Mouse (Mus musculus) hindbrain, embryonic 12.5 days (tissue): ENCODE measurements around the gene Mybbp1a. TPM values are rescaled to one million over a fixed set of nuclear protein-coding genes. Genes with fewer than 3 reads are reported as not detected.

ENCODE experiments used
- ATAC-seq: fragments of 200-750 bp; cut with Nextera tagmentation; 2 replicates; pipeline ENCODE4 v1.8.0; 2017; ENCODE audit warnings: moderate TSS enrichment; ENCODE audit not compliant: low FRiP score
- H3K27ac ChIP-seq: fragments of 300-500 bp; sonication (generic); 2 replicates; pipeline ENCODE4 v1.5.1; 2016; ENCODE audit warnings: mild to moderate bottlenecking
- H3K27me3 ChIP-seq: fragments of 300-500 bp; sonication (generic); 2 replicates; pipeline ENCODE4 v1.6.1; 2016; ENCODE audit warnings: mild to moderate bottlenecking
- H3K36me3 ChIP-seq: fragments of 300-500 bp; sonication (generic); 2 replicates; pipeline ENCODE4 v1.6.1; 2016; ENCODE audit warnings: mild to moderate bottlenecking
- H3K4me1 ChIP-seq: fragments of 300-500 bp; sonication (generic); 2 replicates; pipeline ENCODE4 v1.6.1; 2016
- H3K4me2 ChIP-seq: fragments of 300-500 bp; sonication (generic); replicated peaks from 2 replicates; pipeline ENCODE4 v1.6.1; 2016; ENCODE audit warnings: mild to moderate bottlenecking
- H3K4me3 ChIP-seq: fragments of 300-500 bp; sonication (generic); 2 replicates; pipeline ENCODE4 v1.5.1; 2016; ENCODE audit warnings: mild to moderate bottlenecking
- H3K9ac ChIP-seq: fragments of 300-500 bp; sonication (generic); 2 replicates; pipeline ENCODE4 v1.6.1; 2016; ENCODE audit warnings: mild to moderate bottlenecking, moderate library complexity
- H3K9me3 ChIP-seq: fragments of 300-500 bp; sonication (generic); replicated peaks from 2 replicates; pipeline ENCODE4 v1.6.1; 2016; ENCODE audit warnings: mild to moderate bottlenecking
- WGBS: fragments of 180-500 bp; shearing (Covaris S2); methylation state at CpG from one replicate; pipeline ENCODE4 v1.1.7; 2016; 5-methylcytosine and 5-hydroxymethylcytosine counted together
- polyA plus RNA-seq: library from polyadenylated mRNA; unstranded; fragments of >200 nt; fragmentation: Nextera tagmentation; extraction: Ambion mirVana; gene quantifications from 2 replicates; pipeline ENCODE4 v1.2.1, GENCODE M21; 2016

Mybbp1a gene
- polyA plus RNA-seq, 1 experiment from 2014 or later: 112 TPM

DNA sequence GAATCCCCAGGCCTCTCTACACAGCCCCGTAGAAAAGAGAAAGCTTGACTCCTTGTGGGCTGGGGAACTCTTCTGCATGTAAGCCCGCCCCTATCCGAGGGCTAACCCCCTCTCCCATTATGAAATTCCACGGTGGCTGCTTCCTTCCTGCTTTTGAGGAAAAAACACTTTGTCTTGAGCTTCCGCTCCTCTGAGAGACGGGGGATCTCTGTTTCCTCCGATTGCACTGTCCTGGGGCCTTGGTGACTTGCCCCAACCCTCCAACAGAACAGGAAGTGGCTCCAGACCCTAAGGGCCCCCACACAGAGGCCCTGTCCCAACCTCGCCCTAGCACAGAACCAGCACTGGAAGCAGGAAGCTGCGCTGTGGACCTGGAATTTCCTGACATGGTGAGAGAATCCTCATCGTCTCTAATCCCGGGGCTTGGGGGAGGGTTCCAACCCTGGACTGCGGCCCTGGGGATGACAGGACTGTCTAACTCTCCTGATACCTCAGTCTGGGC is 16.9 kb downstream of the Mybbp1a start:
- Histone ChIP-seq H3K27me3 (no peaks in the 10 kb centered on the region), H3K4me1 (peaks cover 26% of the 10 kb centered on the region), H3K27ac (no peak overlapping the region), H3K4me3 (no peak overlapping the region), H3K9ac (peak overlapping the region; percentile 13; the same call in 1 of the 2 replicates), H3K4me2 (no peak overlapping the region), H3K9me3 (no peaks in the 10 kb centered on the region), H3K36me3 (peaks cover 47% of the 10 kb centered on the region)
- no peak for ATAC-seq
- WGBS: 69% methylated on average over 12 of the region's 12 CpGs

- H3K27ac ChIP-seq: no peak overlapping the region
- H3K4me3 ChIP-seq: no peak overlapping the region
- H3K27me3 ChIP-seq: no peaks in the 10 kb centered on the region
- H3K4me1 ChIP-seq: peaks cover 26% of the 10 kb centered on the region
- ATAC-seq: no peak
- no peaks in the 10 kb centered on the region for H3K9me3 ChIP-seq
- WGBS: 85% methylated on average over 3 of the region's 3 CpGs
- H3K4me2 ChIP-seq: no peak overlapping the region
- peak overlapping the region; percentile 13; the same call in 1 of the 2 replicates for H3K9ac ChIP-seq
- H3K36me3 ChIP-seq: peaks cover 51% of the 10 kb centered on the region
Measured at GRCm38 (mm10) chr11:72458502-72458901, 17.3 kb downstream of the Mybbp1a start.

GRCm38 (mm10) chr11:72461500-72461981 is 20.4 kb downstream of the Mybbp1a start:
- ATAC-seq: no peak
- Histone ChIP-seq H3K4me3 (no peak overlapping the region), H3K4me2 (no peak overlapping the region), H3K27ac (no peak overlapping the region), H3K4me1 (peaks cover 28% of the 10 kb centered on the region), H3K9ac (no peak overlapping the region), H3K27me3 (no peaks in the 10 kb centered on the region), H3K36me3 (peaks cover 41% of the 10 kb centered on the region), H3K9me3 (no peaks in the 10 kb centered on the region)
- 42% methylated on average over 5 of the region's 5 CpGs for WGBS

DNA sequence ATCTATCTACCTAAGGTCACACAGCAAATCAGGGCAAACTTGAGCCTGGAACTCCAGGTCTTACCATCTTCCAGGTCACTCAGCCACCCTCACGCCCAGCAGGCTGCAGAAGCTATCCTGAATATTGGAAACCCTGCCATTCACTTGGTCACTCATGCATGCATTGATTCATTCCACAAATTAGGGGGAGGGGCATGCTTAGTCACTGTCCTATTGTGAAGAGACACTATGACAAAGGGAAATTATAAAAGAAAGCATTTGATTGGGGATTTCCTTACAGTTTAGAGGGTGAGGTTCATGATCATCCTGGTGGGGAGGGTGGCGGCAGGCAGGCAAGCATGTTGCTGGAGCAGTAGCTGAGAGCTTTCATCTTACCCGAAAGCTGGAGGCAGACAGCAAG is 23.7 kb downstream of the Mybbp1a start:
- H3K36me3 ChIP-seq: peaks cover 22% of the 10 kb centered on the region
- H3K9me3 ChIP-seq: no peaks in the 10 kb centered on the region
- no peak overlapping the region for H3K4me3 ChIP-seq
- H3K4me1 ChIP-seq: peaks cover 51% of the 10 kb centered on the region
- no peak overlapping the region for H3K9ac ChIP-seq
- 0 out of 2 replicates have a peak overlapping the region, but pooled peaks have one; percentile 48 for H3K27ac ChIP-seq
- H3K4me2 ChIP-seq: no peak overlapping the region
- ATAC-seq: no peak
- no peaks in the 10 kb centered on the region for H3K27me3 ChIP-seq
- WGBS: 50% methylated on average over 3 of the region's 3 CpGs

- H3K4me1 ChIP-seq: peaks cover 51% of the 10 kb centered on the region
- H3K9ac ChIP-seq: no peak overlapping the region
- H3K27ac ChIP-seq: no peak overlapping the region
- 64% methylated on average over 11 of the region's 11 CpGs for WGBS
- 0 out of 2 replicates have a peak, but pooled peaks have one; percentile 15 for ATAC-seq
- H3K4me2 ChIP-seq: no peak overlapping the region
- H3K27me3 ChIP-seq: no peaks in the 10 kb centered on the region
- no peak overlapping the region for H3K4me3 ChIP-seq
- peaks cover 18% of the 10 kb centered on the region for H3K36me3 ChIP-seq
- no peaks in the 10 kb centered on the region for H3K9me3 ChIP-seq
Measured at GRCm38 (mm10) chr11:72465978-72466693, 25.0 kb downstream of the Mybbp1a start.

GRCm38 (mm10) chr11:72466694-72467507 is 25.7 kb downstream of the Mybbp1a start:
- H3K36me3 ChIP-seq: peaks cover 13% of the 10 kb centered on the region
- no peak overlapping the region for H3K9ac ChIP-seq
- no peaks in the 10 kb centered on the region for H3K9me3 ChIP-seq
- 60% methylated on average over 11 of the region's 11 CpGs for WGBS
- no peak overlapping the region for H3K4me3 ChIP-seq
- no peak for ATAC-seq
- peak overlapping the region; percentile 23 for H3K27ac ChIP-seq
- H3K4me2 ChIP-seq: no peak overlapping the region
- no peaks in the 10 kb centered on the region for H3K27me3 ChIP-seq
- peaks cover 46% of the 10 kb centered on the region for H3K4me1 ChIP-seq

DNA sequence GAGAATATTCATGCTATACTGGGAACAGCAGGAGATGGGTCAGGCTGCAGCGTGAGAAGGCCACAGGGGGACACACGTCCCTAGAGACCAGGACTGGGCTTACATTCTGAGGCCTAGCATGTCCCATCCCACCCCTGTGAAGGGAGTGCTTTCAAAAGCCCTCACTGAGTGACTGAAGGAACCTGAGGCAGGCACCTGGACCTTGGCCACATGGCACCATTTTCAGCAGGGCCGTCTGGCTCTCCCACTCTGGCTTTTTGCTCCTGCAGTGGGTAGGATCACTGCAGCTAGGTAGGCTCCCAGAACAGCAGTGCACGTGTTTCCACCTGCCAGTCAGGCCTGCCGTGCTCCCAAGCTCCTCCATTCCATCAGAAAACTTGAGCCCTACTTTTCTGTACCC is 27.4 kb downstream of the Mybbp1a start:
- H3K4me1 ChIP-seq: peaks cover 41% of the 10 kb centered on the region
- H3K4me2 ChIP-seq: no peak overlapping the region
- 72% methylated on average over 5 of the region's 5 CpGs for WGBS
- H3K36me3 ChIP-seq: 0 out of 2 replicates have a peak, but pooled peaks cover 5% of the 10 kb centered on the region
- no peak for ATAC-seq
- no peaks in the 10 kb centered on the region for H3K27me3 ChIP-seq
- no peak overlapping the region for H3K4me3 ChIP-seq
- no peak overlapping the region for H3K9ac ChIP-seq
- peak overlapping the region; percentile 60 for H3K27ac ChIP-seq
- H3K9me3 ChIP-seq: no peaks in the 10 kb centered on the region

DNA sequence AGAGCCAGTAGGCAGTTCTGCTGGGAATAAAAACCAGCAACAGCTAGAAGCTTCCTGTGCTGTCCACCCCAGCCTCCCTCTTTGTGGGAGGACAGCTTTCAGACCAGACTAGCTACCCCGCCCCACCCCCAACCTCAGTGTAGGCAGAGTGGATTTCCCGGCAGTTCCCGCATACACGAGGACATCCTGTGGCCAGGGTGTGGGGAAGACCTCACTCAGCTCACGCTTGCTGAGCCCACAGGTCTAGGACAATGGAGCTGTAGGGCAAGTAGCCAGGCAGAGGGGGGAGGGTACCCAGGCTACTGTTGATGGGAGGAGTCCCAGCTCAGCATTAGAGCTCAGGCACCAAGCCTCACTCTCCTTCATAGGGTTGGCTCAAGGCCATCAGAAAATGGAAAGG is 28.1 kb downstream of the Mybbp1a start:
- H3K27me3 ChIP-seq: no peaks in the 10 kb centered on the region
- no peaks in the 10 kb centered on the region for H3K9me3 ChIP-seq
- no peak overlapping the region for H3K4me2 ChIP-seq
- H3K36me3 ChIP-seq: 0 out of 2 replicates have a peak, but pooled peaks cover 4% of the 10 kb centered on the region
- peak overlapping the region; percentile 60; the same call in 1 of the 2 replicates for H3K27ac ChIP-seq
- 0 out of 2 replicates have a peak overlapping the region, but pooled peaks have one; percentile 3 for H3K9ac ChIP-seq
- peaks cover 41% of the 10 kb centered on the region for H3K4me1 ChIP-seq
- peak; percentile 38; the same call in 1 of the 2 replicates for ATAC-seq
- no peak overlapping the region for H3K4me3 ChIP-seq
- WGBS: 29% methylated on average over 5 of the region's 5 CpGs

DNA sequence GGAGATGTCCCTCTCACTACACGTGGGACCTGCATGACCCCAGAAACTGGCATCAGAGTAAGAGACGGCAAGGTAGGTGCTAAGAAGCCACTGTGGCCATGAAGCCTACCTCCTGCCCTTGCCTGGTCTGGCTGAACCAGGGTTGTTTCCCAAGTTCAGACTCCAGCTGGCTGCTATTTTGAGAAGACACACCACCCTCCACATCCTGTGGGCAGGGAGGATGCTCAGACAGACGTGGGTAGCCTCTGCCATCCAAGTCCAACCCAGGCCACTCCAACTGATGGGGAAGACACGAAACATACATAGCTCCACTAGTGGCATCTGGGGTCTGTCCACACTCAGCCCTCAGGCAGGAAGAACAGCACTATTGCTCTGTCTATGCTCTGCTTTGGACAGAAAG is 28.8 kb downstream of the Mybbp1a start:
- Histone ChIP-seq H3K9ac (no peak overlapping the region), H3K4me1 (peaks cover 37% of the 10 kb centered on the region), H3K36me3 (0 out of 2 replicates have a peak, but pooled peaks cover 4% of the 10 kb centered on the region), H3K27me3 (no peaks in the 10 kb centered on the region), H3K4me3 (no peak overlapping the region), H3K27ac (no peak overlapping the region), H3K9me3 (no peaks in the 10 kb centered on the region), H3K4me2 (no peak overlapping the region)
- ATAC-seq: no peak
- 72% methylated on average over 4 of the region's 4 CpGs for WGBS

- no peak overlapping the region for H3K27ac ChIP-seq
- no peak for ATAC-seq
- no peaks in the 10 kb centered on the region for H3K27me3 ChIP-seq
- no peaks in the 10 kb centered on the region for H3K9me3 ChIP-seq
- WGBS: 80% methylated on average over 6 of the region's 6 CpGs
- H3K36me3 ChIP-seq: 0 out of 2 replicates have a peak, but pooled peaks cover 4% of the 10 kb centered on the region
- peaks cover 36% of the 10 kb centered on the region for H3K4me1 ChIP-seq
- no peak overlapping the region for H3K9ac ChIP-seq
- H3K4me2 ChIP-seq: no peak overlapping the region
- no peak overlapping the region for H3K4me3 ChIP-seq
Measured at GRCm38 (mm10) chr11:72471381-72471780, 30.2 kb downstream of the Mybbp1a start.

DNA sequence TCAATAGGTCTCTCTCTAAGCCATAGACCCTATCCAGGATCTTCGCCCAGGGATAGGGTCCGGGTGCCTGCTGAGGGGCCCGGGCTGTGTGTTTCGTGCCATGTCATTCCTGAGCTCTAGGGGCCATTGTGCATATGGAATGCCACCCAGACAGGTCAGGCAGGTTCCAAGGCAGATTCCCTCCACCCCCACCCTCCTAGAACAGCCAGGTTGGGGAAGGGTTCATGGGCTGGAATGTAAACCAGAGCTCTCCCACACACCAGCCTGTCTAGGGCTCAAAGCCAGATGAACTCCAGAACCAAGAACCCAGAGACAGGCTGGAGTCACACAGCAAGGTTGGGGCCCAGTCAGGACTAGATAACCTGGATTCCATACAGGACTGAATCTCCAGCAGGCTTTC is 32.4 kb downstream of the Mybbp1a start:
- H3K27me3 ChIP-seq: no peaks in the 10 kb centered on the region
- WGBS: 80% methylated on average over 4 of the region's 4 CpGs
- H3K4me2 ChIP-seq: no peak overlapping the region
- ATAC-seq: no peak
- H3K9ac ChIP-seq: no peak overlapping the region
- no peak overlapping the region for H3K27ac ChIP-seq
- H3K9me3 ChIP-seq: no peaks in the 10 kb centered on the region
- no peak overlapping the region for H3K4me3 ChIP-seq
- H3K4me1 ChIP-seq: peaks cover 37% of the 10 kb centered on the region
- H3K36me3 ChIP-seq: 0 out of 2 replicates have a peak, but pooled peaks cover 4% of the 10 kb centered on the region

GRCm38 (mm10) chr11:72474926-72475325 is 33.8 kb downstream of the Mybbp1a start:
- no peak overlapping the region for H3K4me2 ChIP-seq
- no peak overlapping the region for H3K4me3 ChIP-seq
- H3K27ac ChIP-seq: no peak overlapping the region
- no peak overlapping the region for H3K9ac ChIP-seq
- 68% methylated on average over 3 of the region's 3 CpGs for WGBS
- H3K36me3 ChIP-seq: 0 out of 2 replicates have a peak, but pooled peaks cover 4% of the 10 kb centered on the region
- no peak for ATAC-seq
- H3K4me1 ChIP-seq: peaks cover 27% of the 10 kb centered on the region
- no peaks in the 10 kb centered on the region for H3K9me3 ChIP-seq
- H3K27me3 ChIP-seq: no peaks in the 10 kb centered on the region
